Mouse (Mus musculus): ENCODE data around the gene Ggact. TPM values are rescaled to one million over a fixed set of nuclear protein-coding genes. Genes with fewer than 3 reads are reported as not detected.

Gene Ggact
- polyA plus RNA-seq, 1 experiment: 45.9 TPM

DNA sequence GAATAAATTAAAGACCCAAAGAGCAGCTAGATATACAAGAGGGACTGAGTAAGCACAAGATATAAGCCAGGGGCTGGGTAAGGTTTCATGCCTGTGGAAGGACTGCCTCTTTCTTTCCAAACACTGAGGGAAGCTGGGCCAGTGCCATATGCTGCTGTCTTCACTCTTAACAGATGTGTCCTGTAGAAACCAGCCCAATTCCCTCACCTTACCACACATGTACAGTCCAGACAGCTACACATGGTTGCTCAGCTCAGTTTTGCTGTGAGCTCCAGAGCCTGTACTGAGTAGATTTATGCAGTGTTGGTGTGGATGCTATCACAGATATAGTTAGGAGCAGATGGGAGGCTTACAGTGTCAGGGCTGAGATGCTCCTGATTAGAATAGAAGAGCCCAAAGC, 12.9 kb downstream of the Ggact start:
- no peak for DNase-seq (ENCODE audit: low read depth)

DNA sequence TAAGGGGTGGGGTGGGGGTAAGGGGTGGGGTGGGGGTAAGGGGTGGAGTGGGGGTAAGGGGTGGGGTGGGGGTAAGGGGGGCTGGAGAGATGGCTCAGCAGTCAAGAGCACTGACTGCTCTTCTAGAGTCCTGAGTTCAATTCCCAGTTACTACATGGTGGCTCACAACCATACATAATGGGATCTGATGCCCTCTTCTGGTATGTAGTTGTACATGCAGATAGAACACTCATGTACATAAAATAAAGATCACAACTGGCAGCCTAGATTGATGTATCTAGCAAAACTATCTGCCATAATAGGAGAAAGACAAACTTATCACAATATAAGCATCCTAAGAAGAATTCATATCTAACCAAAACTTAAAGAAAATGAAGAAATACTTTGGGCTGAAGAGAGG, 15.0 kb downstream of the Ggact start:
- no peak for DNase-seq (ENCODE audit: low read depth)

DNA sequence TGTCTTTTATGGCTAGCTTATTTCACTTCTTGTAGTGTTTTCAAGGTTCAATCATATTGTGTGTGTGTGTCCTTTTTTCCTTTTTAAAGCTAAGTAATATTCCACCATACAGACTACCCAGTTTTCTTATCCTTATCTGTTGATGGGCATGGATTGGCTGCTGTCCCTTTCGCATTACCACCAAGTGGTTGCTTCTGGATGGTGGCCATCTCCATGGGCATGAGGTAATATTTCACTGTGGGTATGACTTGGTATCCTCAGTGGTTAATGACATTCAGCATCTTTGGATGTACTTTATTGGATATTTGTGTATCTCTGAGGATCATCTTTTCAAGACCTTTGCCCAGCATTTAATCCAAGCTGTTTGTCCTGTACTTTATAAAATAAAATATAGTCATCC, 17.5 kb downstream of the Ggact start:
- DNase-seq (ENCODE audit: low read depth): no peak

DNA sequence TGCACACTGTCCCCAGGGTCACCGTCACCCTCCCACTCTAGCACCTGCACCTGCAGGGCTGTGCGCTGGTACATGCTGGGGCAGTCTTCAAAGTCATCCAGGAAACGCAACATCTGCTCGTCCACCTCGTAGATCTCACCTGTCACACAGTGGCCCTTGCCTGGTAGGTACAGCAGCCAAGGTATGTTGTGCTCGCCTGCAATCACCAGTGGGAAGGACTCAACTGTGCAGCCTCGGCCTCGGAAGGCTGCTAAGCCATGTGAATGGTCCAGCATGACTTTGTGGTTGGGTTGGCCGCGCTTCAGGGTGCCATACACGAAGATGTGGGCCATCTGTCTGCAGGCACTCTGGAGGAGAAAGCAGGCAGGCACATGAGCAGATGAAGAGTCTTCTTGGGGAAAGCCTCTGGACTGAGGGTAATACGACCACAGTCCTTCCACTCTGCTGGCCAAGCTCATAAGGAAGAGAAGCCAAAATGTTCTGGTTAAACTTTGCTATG, 22.0 kb downstream of the Ggact start:
- DNase-seq (ENCODE audit: low read depth): no peak

DNA sequence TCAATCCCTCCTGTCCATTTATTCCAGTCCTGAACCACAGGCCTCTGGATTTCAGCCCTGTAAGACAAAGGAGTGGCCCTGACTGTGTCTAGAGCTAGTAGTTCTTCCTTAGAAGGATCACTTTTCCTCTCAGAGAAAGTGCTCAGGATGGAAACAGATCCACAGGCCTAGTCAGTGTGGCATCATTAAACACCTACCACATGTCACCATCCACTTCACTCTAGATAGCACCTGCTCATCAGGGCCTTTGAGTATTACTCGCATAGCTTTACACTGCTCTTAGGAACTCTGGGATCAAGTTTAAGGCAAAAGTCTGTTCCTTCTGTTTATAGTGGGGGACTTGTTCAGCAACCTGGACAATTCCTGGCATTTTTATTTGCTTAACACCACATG, 25.1 kb downstream of the Ggact start:
- DNase-seq (ENCODE audit: low read depth): no peak

DNA sequence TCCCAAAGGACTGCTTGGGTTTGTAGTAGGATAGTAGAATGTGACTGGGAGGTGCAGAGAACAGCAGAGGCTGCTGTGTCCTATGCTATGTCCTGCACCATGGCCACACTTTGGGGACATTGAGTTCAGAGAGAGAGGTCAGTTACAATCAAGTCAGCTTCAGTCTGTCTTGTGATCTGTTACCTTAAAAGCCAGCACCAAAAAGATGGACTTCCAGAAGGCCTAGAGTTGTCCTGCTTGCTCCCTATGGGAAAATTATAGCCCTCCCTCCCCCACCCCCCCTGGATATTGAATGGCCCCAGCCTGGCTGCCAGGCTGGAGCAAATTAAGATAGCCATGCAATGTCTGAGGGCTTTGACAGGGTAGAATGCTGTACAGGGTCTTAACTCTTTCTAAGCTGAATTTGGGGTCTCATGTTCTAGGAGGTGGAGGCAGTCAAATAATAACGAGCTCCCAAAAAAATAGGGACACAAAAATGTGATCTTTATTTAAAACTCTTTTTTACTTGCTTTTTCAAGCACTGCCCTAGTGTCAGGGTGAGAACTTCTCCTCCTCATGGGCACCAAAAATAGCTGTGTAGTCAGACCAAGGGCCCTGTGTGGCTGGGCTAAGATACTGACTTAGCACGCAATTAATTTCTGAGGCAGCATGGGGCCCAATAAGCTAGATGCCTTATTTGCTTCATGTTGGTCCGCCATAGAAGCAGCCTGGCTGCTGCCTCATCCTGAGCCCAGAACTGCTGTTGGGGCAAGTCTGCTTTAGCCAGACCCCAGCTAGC, 25.7 kb downstream of the Ggact start:
- DNase-seq (ENCODE audit: low read depth): no peak

DNA sequence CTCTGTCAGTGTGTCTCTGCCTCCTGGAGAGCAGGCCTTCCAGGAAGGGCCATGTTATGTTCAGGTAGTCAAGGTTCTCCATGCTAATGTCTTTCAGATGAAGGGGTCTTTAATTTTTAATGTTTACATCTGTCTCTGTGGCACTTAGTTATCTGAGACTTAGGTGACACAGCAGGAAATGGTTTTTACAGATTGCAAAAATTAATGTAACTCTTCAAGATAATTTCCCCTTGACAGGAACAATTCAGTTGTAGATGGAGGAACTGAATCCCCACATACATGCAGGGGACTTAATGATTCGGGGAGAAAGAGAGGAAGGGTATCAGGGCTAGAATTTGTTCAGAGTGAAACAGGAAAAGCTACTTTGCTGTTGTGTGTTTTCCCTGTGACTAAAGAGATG, 26.3 kb downstream of the Ggact start:
- no peak for DNase-seq (ENCODE audit: low read depth)

DNA sequence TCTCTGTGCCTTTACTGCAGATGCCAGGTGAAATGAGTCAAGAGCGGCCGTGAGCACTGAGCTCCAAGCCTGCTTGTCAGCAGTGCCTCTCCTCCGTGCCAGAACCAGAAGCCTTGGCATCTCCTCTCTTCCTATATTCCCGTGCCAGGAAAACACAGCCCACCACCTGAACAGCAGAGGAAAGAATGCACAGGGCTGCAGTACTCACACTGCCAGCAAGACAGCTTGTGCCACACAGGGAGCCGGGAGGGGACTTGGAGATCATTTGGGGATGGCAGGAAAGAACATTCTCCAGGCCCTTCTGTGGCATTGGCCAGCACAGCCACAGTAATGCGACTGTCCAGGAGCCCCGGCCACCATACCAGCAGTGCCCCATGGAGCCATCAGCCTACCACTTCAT, 27.7 kb downstream of the Ggact start:
- DNase-seq (ENCODE audit: low read depth): no peak

DNA sequence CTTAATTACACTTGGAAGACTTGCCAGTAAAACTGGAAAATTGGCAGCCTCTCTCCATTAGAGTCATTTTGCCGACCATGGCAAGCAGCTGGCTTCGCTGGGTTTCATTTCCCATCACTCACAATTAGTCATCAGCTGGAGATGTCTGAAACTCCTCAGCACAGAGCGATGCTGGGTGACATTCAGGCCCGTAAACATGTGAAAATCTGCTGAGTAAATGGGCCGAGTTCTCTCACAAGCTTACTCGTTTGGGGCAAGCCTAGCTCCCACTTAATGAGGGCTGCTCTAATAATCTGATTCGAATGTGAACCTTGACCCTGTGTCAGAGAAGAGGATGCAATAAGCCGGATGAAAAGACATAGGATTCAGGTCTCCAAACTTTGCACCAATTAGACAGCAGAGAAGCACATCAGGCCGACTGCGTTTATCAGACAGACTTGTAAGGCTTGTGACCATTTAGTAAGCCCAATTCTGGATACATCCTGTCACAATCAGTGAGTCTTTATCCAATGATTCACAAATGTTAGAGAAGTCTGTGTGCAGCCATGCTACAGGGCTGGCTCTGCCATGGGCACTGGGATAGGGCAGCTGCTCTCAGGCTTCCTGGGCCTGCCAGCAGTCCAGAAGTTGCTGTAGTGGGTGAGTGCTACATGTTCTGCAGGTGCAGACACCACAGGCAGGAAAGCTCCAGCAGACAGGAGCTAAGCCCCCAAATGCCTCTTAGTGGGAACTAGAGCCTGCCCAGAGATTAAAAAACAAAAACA, 29.6 kb downstream of the Ggact start:
- DNase-seq (ENCODE audit: low read depth): no peak

DNA sequence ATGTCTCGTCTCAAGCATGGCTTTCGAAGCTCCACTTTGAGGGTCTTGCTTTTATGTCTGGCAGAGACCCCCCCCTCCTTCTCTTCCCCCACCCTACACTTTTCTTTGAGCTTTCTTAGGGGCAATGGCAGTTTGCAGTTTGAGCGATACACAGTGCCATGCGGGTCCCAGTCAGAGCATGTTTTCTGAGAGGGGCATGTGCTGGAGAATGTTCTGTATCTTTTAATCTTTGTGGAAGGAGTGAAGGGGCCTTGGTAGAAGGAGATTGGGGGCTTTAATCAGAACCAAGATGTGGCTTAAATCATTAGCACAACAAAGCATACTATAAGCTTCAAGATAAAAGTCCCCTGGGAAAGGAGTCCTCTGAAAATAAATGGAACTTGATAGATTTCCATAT, 30.1 kb downstream of the Ggact start:
- DNase-seq (ENCODE audit: low read depth): no peak

DNA sequence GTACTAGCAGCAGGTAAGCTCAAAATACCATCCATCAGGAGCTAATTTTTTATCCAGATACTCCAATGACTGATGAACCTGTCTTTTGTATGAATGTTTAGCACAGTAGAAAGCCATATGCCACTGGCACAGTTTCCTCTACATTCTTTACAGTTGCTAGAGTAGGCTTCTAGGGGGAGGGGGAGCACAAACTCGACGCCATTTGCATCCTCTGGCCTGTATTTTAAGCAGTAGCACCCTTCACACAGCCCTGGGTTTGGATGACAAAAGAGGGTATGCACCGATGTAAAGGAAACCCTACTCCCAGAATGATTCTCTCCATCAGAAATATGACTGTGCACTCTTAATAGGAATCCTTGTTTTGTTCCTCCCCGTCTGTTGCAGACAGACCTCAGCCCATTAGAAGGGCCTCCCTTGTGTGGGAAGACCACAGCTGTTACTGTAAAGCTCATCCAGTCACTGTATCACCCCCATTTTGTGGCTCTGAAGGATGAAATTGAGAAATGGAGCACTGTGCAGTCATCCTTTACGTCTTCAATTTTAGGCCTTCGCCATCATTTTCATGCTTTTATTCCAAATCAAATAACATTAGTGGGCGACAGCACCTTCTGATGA, 30.7 kb downstream of the Ggact start:
- no peak for DNase-seq (ENCODE audit: low read depth)

DNA sequence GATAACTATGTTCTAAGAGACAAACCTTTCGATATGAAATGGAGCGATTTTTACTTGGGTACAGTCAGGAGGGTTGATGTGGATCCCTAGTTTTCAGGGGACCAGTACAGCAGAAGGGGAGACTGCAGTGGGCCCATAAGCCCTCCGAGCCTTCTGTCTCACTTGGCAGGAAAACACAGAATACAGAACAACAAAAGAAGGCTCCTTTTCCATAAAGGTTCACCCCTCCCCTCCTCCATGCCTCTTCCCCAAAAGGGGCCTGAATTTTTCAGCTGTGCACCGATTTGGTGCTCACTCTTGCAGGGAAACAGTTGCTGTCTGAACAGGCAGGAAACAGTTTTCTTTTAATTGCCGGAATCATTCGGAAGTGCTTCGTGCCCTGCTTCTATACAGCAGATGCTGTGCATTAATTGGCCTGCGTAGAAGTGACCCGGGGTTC, 31.3 kb downstream of the Ggact start:
- DNase-seq (ENCODE audit: low read depth): no peak

DNA sequence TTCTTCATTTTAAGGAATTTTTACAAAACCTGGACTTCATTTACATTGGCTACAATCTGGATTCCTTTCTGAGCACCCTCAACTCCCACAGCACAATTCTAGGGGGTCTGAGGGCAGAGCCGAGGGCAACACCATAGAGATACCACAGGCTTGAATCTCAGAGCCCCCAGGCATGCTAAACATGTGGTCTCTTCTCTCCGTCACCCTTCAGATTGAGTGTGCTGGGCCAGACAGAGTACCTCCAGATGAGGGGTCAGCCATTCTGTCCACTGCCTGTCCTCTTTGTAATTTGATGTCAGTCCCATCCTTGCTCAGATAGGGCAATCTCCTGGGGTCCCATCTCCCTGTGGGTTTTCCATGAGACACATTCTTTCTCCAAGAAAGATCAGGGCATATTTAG, 31.9 kb downstream of the Ggact start:
- DNase-seq (ENCODE audit: low read depth): no peak

DNA sequence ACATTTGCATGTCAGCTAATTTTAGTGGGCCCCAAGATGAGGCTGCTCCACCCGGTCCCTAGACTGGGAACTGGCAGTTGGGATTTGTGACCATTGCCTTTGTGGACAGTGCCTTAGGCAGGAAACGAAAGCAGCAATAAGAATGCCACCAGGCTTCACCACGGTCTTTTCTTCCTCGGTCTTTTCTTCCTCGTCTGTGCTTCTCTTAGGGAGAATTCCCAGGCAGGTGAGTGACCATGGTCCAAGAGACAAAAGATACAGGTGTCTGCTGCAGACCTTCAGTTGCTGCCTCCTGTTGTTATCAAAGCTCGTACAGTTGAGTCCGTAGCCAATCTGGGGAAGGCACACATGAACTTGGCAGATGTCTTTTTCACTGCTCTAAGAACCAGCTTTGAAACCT, 33.3 kb downstream of the Ggact start:
- no peak for DNase-seq (ENCODE audit: low read depth)

DNA sequence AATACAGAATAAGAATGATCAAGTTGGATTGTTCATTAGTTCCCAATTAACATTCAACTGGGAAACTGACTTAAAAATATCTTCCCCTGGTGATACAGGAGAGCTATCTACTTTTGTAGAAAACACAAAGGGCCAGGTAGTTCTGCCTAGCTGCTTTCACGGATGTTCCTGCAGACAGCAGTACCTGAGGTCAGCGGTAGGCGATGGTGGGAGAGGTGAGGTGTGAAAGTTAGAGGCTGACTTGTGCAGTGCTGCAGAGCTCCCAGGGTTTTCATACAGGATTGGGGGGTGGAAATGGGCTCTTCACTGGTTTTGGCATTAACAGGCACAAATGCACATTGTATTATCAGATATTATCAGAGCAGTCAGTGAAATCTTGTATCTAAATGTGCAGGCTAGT, 35.8 kb downstream of the Ggact start:
- no peak for DNase-seq (ENCODE audit: low read depth)

DNA sequence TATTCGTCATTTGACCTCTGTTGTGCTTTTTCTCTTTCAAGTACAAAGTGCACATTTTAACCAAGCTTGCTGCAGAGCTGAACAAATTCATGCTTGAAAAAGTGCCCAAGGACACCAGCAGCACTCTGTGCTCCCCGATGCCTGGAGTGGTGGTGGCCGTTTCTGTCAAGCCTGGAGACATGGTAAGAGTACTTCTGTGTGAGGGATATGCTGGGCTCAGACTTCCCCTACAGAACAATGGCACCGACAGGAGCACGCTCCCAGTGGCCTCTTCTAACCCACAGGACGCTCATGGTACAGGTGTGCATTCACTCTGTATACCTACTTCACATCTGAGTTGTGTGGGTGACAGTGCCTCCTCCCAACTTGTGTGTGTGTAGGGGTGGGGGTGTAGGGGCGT, 36.8 kb downstream of the Ggact start:
- DNase-seq (ENCODE audit: low read depth): no peak

DNA sequence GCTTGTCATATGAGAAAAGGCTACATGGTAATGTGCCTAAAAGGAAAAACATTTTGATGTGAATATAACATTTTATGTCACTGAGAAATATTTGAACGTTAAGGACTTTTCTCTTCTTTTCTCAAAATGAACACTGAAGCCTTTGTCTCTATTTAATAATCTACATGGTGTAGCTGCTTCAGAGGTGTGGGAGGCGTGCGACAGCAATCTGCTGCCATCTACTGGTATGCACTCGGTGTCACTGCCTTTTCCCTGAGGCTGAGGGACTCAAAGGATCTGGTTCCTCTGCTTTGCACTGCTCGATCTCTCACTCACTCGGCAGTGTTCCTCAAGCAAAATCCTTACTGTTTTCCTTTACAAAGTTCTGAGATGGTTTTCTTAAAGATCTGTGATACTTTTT, 37.4 kb downstream of the Ggact start:
- DNase-seq (ENCODE audit: low read depth): peak; percentile 19

DNA sequence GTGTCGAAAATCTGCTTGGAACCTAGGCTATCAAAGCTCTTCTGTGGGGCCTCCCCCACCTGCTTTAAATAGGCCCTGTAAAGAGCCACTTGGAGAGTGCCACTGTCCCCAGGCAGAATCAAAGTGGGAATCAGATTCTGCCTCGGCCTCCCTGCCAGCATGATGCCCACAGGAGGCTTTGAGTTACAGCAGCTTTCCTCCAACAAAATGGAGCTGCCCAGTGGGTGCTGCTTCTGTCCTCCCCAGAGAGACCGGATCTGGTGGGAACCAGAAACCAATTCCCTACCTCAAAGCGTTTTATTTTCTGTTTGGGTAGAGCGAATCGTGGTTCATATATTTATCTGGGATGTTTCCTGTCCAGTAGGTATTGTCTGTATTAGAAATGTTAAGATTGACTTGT, 37.9 kb downstream of the Ggact start:
- DNase-seq (ENCODE audit: low read depth): no peak

DNA sequence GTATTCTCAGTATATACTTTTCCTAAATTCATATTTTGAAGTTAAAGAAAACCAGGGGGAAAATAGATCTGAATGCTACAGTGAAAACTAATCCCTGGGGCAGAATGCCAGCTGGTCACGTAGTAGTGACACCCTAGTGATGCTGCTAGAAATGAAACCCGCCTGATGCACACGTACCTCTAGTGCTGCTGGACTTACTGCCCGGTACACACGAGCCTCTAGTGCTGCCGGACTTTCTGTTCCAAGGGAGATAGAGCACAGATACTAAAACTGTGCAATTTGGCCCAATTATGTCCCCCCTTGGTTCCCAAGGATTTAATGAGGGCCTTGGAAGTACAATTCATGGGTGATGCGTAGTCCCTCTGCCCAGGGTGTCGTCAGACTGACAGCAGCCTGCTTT, 38.5 kb downstream of the Ggact start:
- no peak for DNase-seq (ENCODE audit: low read depth)

DNA sequence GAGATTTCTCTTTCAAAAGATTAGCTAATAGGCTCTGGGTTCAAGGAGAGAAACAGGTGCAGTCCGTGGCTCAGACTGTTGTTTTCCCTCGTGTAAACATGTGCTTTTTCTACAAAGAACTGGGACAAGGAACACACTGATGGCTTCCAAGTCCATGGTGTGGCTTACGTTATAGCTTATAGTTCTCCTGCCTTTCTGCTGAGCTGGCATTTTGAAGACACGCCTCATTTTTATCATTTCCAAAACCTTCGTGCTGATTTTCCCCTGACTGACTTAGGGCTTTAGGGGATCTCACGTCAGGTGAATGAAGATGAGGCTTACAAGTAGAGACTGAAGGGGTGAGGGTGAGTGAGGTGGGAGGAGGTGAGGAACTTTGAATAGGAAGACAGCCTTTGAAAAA, 40.9 kb downstream of the Ggact start:
- no peak for DNase-seq (ENCODE audit: low read depth)

DNA sequence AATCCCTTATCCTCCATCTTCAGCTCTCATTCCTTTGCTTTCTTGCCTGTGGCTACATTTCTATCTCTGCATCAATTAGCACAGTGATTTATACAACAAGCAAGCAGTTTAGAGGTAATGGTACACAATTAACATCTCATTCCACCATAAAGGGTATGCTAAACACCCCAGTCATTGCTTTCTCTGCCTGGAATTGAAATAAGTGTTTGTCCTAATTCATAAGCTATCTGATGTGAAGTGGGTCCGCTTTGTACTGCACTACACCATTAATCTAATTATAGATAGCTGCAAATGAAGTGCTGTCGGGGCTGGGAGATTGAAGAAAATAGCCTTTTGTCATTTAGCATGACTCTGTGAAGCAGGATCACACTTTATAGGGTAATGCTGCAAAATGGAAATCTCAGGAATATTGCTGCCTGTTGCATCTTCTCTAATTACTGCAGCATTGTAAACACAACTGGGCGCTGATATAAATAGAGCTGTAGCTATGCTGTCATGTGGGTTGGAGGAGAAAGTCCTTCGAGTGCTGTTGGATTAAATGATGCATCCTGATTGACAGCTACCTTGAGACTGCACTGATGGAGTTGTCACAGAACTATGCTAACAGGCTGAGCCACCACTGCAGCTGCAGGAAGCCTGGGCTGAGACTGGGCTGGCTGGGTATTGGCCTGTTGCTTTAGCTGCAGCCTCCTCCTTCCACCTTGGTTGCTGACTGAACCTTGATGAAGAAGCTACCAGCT, 41.5 kb downstream of the Ggact start:
- DNase-seq (ENCODE audit: low read depth): no peak

DNA sequence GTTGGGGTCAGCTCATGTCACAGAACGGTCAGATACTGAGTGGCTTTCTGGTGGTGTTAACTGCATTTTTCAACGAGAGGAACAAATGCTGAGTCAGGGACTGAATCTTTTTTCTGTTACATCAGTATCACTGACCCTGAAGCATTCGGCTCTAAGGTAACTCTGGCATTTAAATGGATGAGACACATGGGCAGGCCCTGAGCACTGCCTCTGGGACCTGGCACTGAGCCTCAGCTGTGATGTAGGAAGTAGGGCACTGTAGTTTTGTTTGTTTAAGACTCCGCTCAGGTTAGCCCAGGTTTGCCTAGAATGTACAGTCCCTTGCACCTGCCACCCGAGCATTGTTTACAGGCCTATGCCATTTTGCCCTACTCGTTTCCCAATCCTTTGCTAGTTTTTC, 43.7 kb downstream of the Ggact start:
- DNase-seq (ENCODE audit: low read depth): no peak
